Mouse (Mus musculus) ES-E14 (cell line): ENCODE measurements at regions not wholly inside any gene's neighbourhood (a gene's known extent, or its start where the extent isn't known, plus 50 kb on each side); places are given as distances from the start of the nearest gene placed in this dataset.
A peak's percentile ranks its signal among the peaks of the same experiment; 100 is the strongest.
"Not testable (repeated sequence)": the region's sequence is repeated elsewhere in the genome, so short reads cannot be mapped to it uniquely, and the experiment has no call there.

ENCODE experiments used
- DNase-seq: peaks from one replicate; pipeline ENCODE4 v3.0.0-alpha.2; 2013; ENCODE audit warnings: low read depth, low spot score
- H3K27ac ChIP-seq: 2 replicates; pipeline ENCODE4 v1.5.1; 2012; ENCODE audit warnings: low read depth, mild to moderate bottlenecking, low read length, moderate library complexity, mixed read lengths; ENCODE audit not compliant: poor library complexity, insufficient read depth, severe bottlenecking
- H3K36me3 ChIP-seq: 2 replicates; pipeline ENCODE4 v1.6.1; 2012; ENCODE audit warnings: mild to moderate bottlenecking, low read length, moderate library complexity, mixed read lengths; ENCODE audit not compliant: control insufficient read depth, poor library complexity, insufficient read depth, severe bottlenecking
- H3K4me1 ChIP-seq, 2 experiments: fragments of 150-350 bp in 1 of 2; sonication (generic) in 1 of 2; 2 replicates each; pipeline ENCODE4 v1.6.1; 2012; ENCODE audit warnings: low read length in 2 of 2, mild to moderate bottlenecking in 1 of 2, mixed read lengths in 1 of 2; ENCODE audit not compliant: control insufficient read depth in 2 of 2, insufficient read depth in 2 of 2, poor library complexity in 1 of 2
- H3K4me3 ChIP-seq, 2 experiments: fragments of 150-350 bp in 1 of 2; sonication (generic) in 1 of 2; 2 replicates each; pipeline ENCODE4 v1.5.1; 2012; ENCODE audit warnings: low read length in 2 of 2, low read depth in 1 of 2, mild to moderate bottlenecking in 1 of 2, mixed read lengths in 1 of 2; ENCODE audit not compliant: insufficient read depth in 1 of 2, poor library complexity in 1 of 2, severe bottlenecking in 1 of 2
- H3K9ac ChIP-seq: 2 replicates; pipeline ENCODE4 v1.6.1; 2012; ENCODE audit warnings: low read depth, mild to moderate bottlenecking, low read length, mixed read lengths; ENCODE audit not compliant: poor library complexity, insufficient read depth, severe bottlenecking
- H3K9me3 ChIP-seq: fragments of 150-350 bp; sonication (generic); 2 replicates; pipeline ENCODE4 v1.6.1; 2012; ENCODE audit warnings: low read depth, mild to moderate bottlenecking, low read length; ENCODE audit not compliant: control insufficient read depth, insufficient read depth
- in situ Hi-C, 2 experiments: fragments of 600-800 bp; cut with MboI; formaldehyde crosslinking; loops; one replicate each; pipeline ENCODE4 v1.15.1; 2025; ENCODE audit warnings: low sequenced_read_pairs in 2 of 2, inconsistent platforms in 1 of 2; ENCODE audit not compliant: unreplicated experiment in 2 of 2

DNA sequence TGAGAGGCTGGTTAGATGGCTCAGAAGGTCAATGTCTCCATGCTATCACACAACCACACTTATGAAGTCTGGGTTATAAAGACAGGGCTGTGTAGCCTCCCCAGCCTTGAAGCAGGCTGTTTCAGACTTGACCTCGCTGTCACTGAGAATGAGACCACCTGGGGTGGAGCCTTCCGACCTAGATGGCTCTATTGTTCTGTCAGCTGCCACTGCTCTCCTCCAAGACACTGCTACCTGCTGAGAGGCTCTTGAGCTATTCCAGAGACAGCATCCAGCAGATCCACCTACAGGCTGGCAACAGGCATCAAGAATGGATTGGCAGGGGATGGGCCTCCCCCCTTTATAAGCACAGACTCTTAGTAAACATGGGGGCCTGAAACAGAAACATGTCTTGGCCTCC lies 54.1 kb upstream of the Gabrg1 start:
- H3K4me3 ChIP-seq, H3K36me3 ChIP-seq, H3K4me1 ChIP-seq, in situ Hi-C loops, H3K9me3 ChIP-seq, H3K27ac ChIP-seq, H3K9ac ChIP-seq: not testable (repeated sequence)
- peak; percentile 34 for DNase-seq
